17 mouse cellular contexts compared by ENCODE assay signal in genomic region chr7:89478490-89478889, GRCm38 (mm10). TPM values are rescaled to one million over a fixed set of nuclear protein-coding genes. Genes with fewer than 3 reads are reported as not detected.
DNase-seq lines count a peak whose midpoint lies in the region; ATAC-seq and TF ChIP-seq lines count a peak whose summit lies in the region.
"Had no signal": no experiment of that assay in that cellular context is flagged by ENCODE, and none has a peak within 500 bp of the region (broad histone marks: within the 10 kb centered on the region; RNA-seq: fewer than 3 reads in every experiment).

No protein-coding gene starts in this region.

- H3K4me1 ChIP-seq in kidney, embryonic 15.5 days: 0 out of 2 replicates have a peak, but pooled peaks cover 4% of the 10 kb centered on the region
- H3K4me1 ChIP-seq: midbrain, embryonic 10.5 days had no signal

- H3K27me3 ChIP-seq in kidney, embryonic 15.5 days: peaks cover 19% of the 10 kb centered on the region
- H3K27me3 ChIP-seq: embryonic facial prominence, embryonic 12.5 days had no signal

- H3K9me3 ChIP-seq in kidney, embryonic 15.5 days (replicated peaks): no peaks in the 10 kb centered on the region
- H3K9me3 ChIP-seq: embryonic facial prominence, embryonic 12.5 days; heart, embryonic 13.5 days; midbrain, embryonic 10.5 days had no signal

- H3K4me3 ChIP-seq in kidney, embryonic 15.5 days (replicated peaks): no peak overlapping the region
- H3K4me3 ChIP-seq: embryonic facial prominence, embryonic 12.5 days; heart, embryonic 13.5 days; midbrain, embryonic 10.5 days had no signal

- no peak for TF ChIP-seq CTCF in brain, embryonic 14.5 days (IDR thresholded peaks at IDR 0.05; ENCODE audit: borderline replicate concordance, extremely low read depth, insufficient read depth, insufficient read length)

- TF ChIP-seq POLR2A in brain, embryonic 14.5 days (IDR thresholded peaks at IDR 0.05; ENCODE audit: borderline replicate concordance, extremely low read depth, insufficient read depth, insufficient read length, poor library complexity, severe bottlenecking): no peak

- H3K36me3 ChIP-seq in kidney, embryonic 15.5 days: no peaks in the 10 kb centered on the region
- H3K36me3 ChIP-seq: embryonic facial prominence, embryonic 12.5 days; heart, embryonic 13.5 days; midbrain, embryonic 10.5 days had no signal

- no peak for ATAC-seq in kidney, embryonic 15.5 days (replicated peaks; ENCODE audit: low FRiP score)
- ATAC-seq: activated CD4-positive, CD25-positive, alpha-beta regulatory T cell, adult 4 months had no signal

- DNase-seq in gastrocnemius, postnatal 14 days: peak; percentile 47
- DNase-seq in gastrocnemius, adult 18-20 months (ENCODE audit: low spot score): no peak
- peak; percentile 22 to 28 for DNase-seq in kidney, adult 8-10 months
- peak; percentile 42 for DNase-seq in brain, embryonic 14.5 days (ENCODE audit: low read depth)
- peak; percentile 49 to 79 for DNase-seq in kidney, postnatal 25 days
- DNase-seq in left cerebral cortex, postnatal 25 days (ENCODE audit: low spot score in 2 of 2): no peak
- no peak for DNase-seq in cerebellum, postnatal 25 days
- DNase-seq: cerebellum, adult 8-10 months; liver; thymus, postnatal 25 days had no signal

- H3K27ac ChIP-seq in kidney, embryonic 15.5 days: no peak overlapping the region
- H3K27ac ChIP-seq: embryonic facial prominence, embryonic 12.5 days; heart, embryonic 13.5 days; kidney, postnatal 0 days; midbrain, embryonic 10.5 days had no signal

- H3K9ac ChIP-seq in kidney, embryonic 15.5 days: no peak overlapping the region
- H3K9ac ChIP-seq: embryonic facial prominence, embryonic 12.5 days; heart, embryonic 13.5 days had no signal

- WGBS in kidney, embryonic 15.5 days: 81% methylated on average over 2 of the region's 2 CpGs

- H3K4me2 ChIP-seq in kidney, embryonic 15.5 days: no peak overlapping the region
- H3K4me2 ChIP-seq: embryonic facial prominence, embryonic 12.5 days; heart, embryonic 13.5 days had no signal

- intact Hi-C loops in gastrocnemius, postnatal 14 days (cut with DNase I; ENCODE audit: low total_unique reads): no loop called here
- intact Hi-C loops in left cerebral cortex, postnatal 25 days (cut with DNase I): loop anchor here (5.0 to 10.0 kb wide), 2 partner anchors 366 to 429 kb away; no protein-coding TSS in a partner anchor

RNA-seq across cellular contexts. Expression of gene Prss23, which starts 48.5 kb away (rescaled TPM):
- 10 to 100 TPM; 27.9 to 34.2 TPM for total RNA-seq in gastrocnemius, postnatal 14 days (2021)
- total RNA-seq in gastrocnemius, adult 18-20 months (2021): 10 to 100 TPM; 59.0 to 63.7 TPM
- 90.8 and 93.4 TPM in 2 replicates for polyA plus RNA-seq in kidney, embryonic 15.5 days (2015; fragmentation: Nextera tagmentation; extraction: Ambion mirVana)
- polyA plus RNA-seq in brain, embryonic 14.5 days (2012; rRNA removed): 17.6 and 21.8 TPM in 2 replicates
- 10 to 100 TPM; 18.2 to 19.0 TPM for total RNA-seq in left cerebral cortex, postnatal 25 days (2021)
- total RNA-seq: MEL had no signal
- polyA plus RNA-seq: activated CD4-positive, CD25-positive, alpha-beta regulatory T cell, adult 4 months had no signal

Comparison
In these comparisons a context has a peak if more than half of its experiments do, and no peak if none do; other contexts are left out.
1. DNase-seq: peak in gastrocnemius, postnatal 14 days (single experiment), kidney, adult 8-10 months (2 of 2), brain, embryonic 14.5 days (single experiment) and kidney, postnatal 25 days (2 of 2); none in gastrocnemius, adult 18-20 months (single experiment), left cerebral cortex, postnatal 25 days (0 of 2) and cerebellum, postnatal 25 days (0 of 2).